Mouse (Mus musculus): ENCODE measurements at regions not wholly inside any gene's neighbourhood (a gene's known extent, or its start where the extent isn't known, plus 50 kb on each side); places are given as distances from the start of the nearest gene placed in this dataset.

DNA sequence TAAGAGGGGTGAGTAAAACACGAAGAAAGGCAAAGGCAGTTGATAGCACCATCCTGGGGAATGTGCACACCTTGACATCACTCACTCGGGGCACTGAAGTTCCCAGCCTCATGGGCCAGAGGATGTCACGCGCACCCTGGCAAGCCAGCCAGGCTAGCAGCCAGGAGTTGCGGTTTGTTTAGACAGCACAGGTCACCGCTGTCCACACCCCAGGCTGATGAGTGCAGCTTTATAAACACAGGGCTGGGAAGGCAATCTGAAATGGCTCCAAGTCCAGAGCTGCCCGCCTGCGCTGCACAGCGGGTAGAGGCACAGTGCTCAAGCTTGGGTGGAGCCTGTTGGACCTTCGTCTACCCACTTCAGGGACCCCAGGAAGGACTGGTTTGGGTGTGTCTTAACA is 216.8 kb downstream of the Bcor start:
- H3K9me3 ChIP-seq = no peaks in the 10 kb centered on the region
- H3K4me3 ChIP-seq = no peak overlapping the region
- no peaks in the 10 kb centered on the region for H3K36me3 ChIP-seq (replicated peaks)
- no peak overlapping the region for H3K27ac ChIP-seq (replicated peaks)
- H3K27me3 ChIP-seq (replicated peaks; ENCODE audit: low read depth, poor library complexity, severe bottlenecking) = peaks cover 89% of the 10 kb centered on the region
- 0 out of 2 replicates have a peak, but pooled peaks cover 6% of the 10 kb centered on the region for H3K4me1 ChIP-seq
- no peak for DNase-seq (ENCODE audit: low spot score)
- 68% methylated on average over 10 of the region's 10 CpGs for WGBS

GRCm38 (mm10) chrX:11944574-11944973 is 215.6 kb downstream of the Bcor start:
- H3K36me3 ChIP-seq (replicated peaks) = no peaks in the 10 kb centered on the region
- H3K27me3 ChIP-seq (replicated peaks; ENCODE audit: low read depth, poor library complexity, severe bottlenecking) = peaks cover 92% of the 10 kb centered on the region

DNA sequence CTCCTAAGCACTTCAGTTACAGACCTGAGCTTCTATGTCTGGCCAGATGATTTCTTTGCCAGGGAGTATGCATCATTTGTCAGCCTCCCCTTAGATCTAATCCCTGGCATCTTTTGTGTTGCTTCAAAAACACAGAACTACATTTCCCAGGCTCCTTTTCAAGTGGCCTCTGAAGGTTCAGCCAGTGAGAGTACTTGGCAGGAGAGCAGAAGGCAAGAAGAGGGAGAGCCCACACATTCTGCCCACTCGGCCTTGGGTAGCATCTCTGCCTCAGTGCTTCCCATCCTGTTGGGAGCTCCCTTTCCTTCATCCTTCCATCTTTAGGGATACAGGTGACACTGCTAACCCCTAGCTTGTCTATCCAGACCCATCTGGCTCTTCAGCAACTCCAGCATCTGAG is 214.9 kb downstream of the Bcor start:
- H3K27me3 ChIP-seq (replicated peaks; ENCODE audit: low read depth, poor library complexity, severe bottlenecking) = peaks cover 93% of the 10 kb centered on the region
- WGBS = 43% methylated on average over 1 of the region's 1 CpGs

More at GRCm38 (mm10) chrX:11944574-11944973, 215.6 kb downstream of the Bcor start:
- H3K9me3 ChIP-seq = no peaks in the 10 kb centered on the region
- no peak overlapping the region for H3K4me3 ChIP-seq
- 37% methylated on average over 6 of the region's 6 CpGs for WGBS
- no peak for DNase-seq (ENCODE audit: low spot score)
- H3K27ac ChIP-seq (replicated peaks) = no peak overlapping the region
- 0 out of 2 replicates have a peak, but pooled peaks cover 3% of the 10 kb centered on the region for H3K4me1 ChIP-seq

GRCm38 (mm10) chrX:11952193-11952592 is 208.0 kb downstream of the Bcor start:
- Histone ChIP-seq H3K9me3 (peaks cover 7% of the 10 kb centered on the region; the same call in 1 of the 2 replicates), H3K36me3 (replicated peaks) (no peaks in the 10 kb centered on the region), H3K4me1 (no peaks in the 10 kb centered on the region; the same call in 1 of the 2 replicates), H3K4me3 (no peak overlapping the region), H3K27ac (replicated peaks) (no peak overlapping the region), H3K27me3 (replicated peaks; ENCODE audit: low read depth, poor library complexity, severe bottlenecking) (peaks cover 72% of the 10 kb centered on the region)
- 58% methylated on average over 2 of the region's 2 CpGs for WGBS
- DNase-seq (ENCODE audit: low spot score) = no peak

More for the DNA sequence above, 214.9 kb downstream of the Bcor start:
- Histone ChIP-seq H3K4me1 (0 out of 2 replicates have a peak, but pooled peaks cover 3% of the 10 kb centered on the region), H3K27ac (replicated peaks) (no peak overlapping the region), H3K9me3 (no peaks in the 10 kb centered on the region), H3K36me3 (replicated peaks) (no peaks in the 10 kb centered on the region), H3K4me3 (no peak overlapping the region)
- no peak for DNase-seq (ENCODE audit: low spot score)

GRCm38 (mm10) chrX:11956194-11956593 is 204.0 kb downstream of the Bcor start:
- Histone ChIP-seq H3K27me3 (replicated peaks; ENCODE audit: low read depth, poor library complexity, severe bottlenecking) (peaks cover 67% of the 10 kb centered on the region), H3K27ac (replicated peaks) (no peak overlapping the region), H3K4me3 (no peak overlapping the region), H3K4me1 (peaks cover under 1% of the 10 kb centered on the region; the same call in 1 of the 2 replicates), H3K9me3 (peaks cover 7% of the 10 kb centered on the region; the same call in 1 of the 2 replicates), H3K36me3 (replicated peaks) (no peaks in the 10 kb centered on the region)
- DNase-seq (ENCODE audit: low spot score) = no peak
- 74% methylated on average over 3 of the region's 3 CpGs for WGBS

DNA sequence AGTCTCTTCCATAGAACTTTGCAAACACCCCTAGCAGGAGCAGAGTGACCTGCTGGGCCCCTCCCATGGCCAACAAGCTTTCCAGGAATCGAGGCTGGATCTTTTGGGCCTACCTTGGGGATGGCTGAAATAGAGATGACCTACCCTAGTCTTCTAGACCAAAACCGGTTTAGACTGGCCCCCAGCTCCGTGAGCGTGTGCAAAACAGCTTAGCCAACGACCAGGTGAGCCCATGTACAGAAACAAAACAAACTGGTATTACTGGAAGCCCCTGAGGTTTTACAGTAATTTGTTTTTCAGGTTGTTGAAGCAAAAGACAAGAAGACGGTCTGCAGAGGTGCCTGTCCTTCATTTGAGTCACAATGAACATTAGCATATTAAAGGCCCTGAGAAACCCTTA is 203.1 kb downstream of the Bcor start:
- no peak overlapping the region for H3K4me3 ChIP-seq
- DNase-seq (ENCODE audit: low spot score) = no peak
- WGBS = 42% methylated on average over 6 of the region's 6 CpGs
- H3K4me1 ChIP-seq = peaks cover 2% of the 10 kb centered on the region; the same call in 1 of the 2 replicates
- H3K9me3 ChIP-seq = peaks cover 7% of the 10 kb centered on the region; the same call in 1 of the 2 replicates
- H3K36me3 ChIP-seq (replicated peaks) = no peaks in the 10 kb centered on the region
- H3K27ac ChIP-seq (replicated peaks) = no peak overlapping the region
- H3K27me3 ChIP-seq (replicated peaks; ENCODE audit: low read depth, poor library complexity, severe bottlenecking) = peaks cover 66% of the 10 kb centered on the region

DNA sequence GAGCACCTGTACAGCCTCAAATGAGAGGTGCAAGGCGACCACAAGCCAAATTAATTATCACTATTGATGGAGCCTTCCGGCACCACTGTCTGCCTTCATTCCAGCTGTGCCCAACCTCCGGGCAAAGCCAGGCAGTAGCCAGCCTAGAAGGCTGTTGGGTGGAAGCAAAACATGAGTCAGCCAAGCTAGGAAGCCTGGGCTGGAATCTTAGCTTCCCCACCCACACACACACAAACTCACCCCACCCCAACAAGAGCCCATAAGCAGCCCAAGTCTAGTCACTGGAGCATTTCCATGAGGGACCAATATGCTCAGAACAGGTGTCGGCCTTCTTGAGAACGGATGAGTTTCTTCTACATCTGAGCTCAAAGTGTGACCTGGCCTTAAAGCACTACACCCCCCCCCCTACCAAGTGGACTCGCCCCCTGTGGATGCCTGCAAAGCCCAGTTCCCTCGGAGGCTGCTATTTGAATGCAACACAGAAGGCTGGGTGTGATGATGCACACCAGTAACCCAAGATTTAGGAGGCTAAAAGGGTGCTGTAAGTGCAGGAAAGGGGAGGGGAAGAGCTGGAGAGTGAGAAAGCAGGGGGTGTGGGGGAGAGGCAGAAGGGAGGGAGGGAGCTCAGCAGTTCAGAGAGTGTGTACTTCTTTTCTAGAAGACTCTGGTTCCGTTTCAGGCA is 200.1 kb downstream of the Bcor start:
- Histone ChIP-seq H3K27me3 (replicated peaks; ENCODE audit: low read depth, poor library complexity, severe bottlenecking) (peaks cover 73% of the 10 kb centered on the region), H3K36me3 (replicated peaks) (no peaks in the 10 kb centered on the region), H3K4me1 (peaks cover 2% of the 10 kb centered on the region; the same call in 1 of the 2 replicates), H3K9me3 (no peaks in the 10 kb centered on the region), H3K27ac (replicated peaks) (no peak overlapping the region), H3K4me3 (no peak overlapping the region)
- DNase-seq (ENCODE audit: low spot score) = no peak
- 71% methylated on average over 8 of the region's 8 CpGs for WGBS

DNA sequence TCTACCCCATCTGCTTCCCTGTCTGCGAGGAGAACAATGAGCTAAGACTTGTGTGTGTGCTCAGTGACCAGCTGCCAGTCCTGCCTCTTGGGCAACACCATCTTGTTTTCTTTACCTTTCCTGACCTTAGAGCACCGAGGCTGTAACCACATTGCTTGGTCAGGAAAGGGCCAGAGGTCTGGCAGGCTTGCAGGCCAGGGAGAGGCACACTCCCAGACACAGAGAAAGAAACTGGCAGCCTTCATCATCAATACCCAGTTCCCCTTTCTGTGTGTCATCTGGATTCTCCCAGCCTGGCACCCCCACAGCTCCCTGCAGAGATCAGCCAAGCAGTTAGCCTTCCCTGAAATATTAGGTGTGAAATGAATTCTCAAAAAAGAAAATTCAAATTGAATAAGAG is 198.8 kb downstream of the Bcor start:
- Histone ChIP-seq H3K9me3 (no peaks in the 10 kb centered on the region), H3K4me1 (0 out of 2 replicates have a peak, but pooled peaks cover 2% of the 10 kb centered on the region), H3K27me3 (replicated peaks; ENCODE audit: low read depth, poor library complexity, severe bottlenecking) (peaks cover 74% of the 10 kb centered on the region), H3K27ac (replicated peaks) (no peak overlapping the region), H3K36me3 (replicated peaks) (no peaks in the 10 kb centered on the region), H3K4me3 (no peak overlapping the region)
- no peak for DNase-seq (ENCODE audit: low spot score)
- 45% methylated on average over 2 of the region's 2 CpGs for WGBS

DNA sequence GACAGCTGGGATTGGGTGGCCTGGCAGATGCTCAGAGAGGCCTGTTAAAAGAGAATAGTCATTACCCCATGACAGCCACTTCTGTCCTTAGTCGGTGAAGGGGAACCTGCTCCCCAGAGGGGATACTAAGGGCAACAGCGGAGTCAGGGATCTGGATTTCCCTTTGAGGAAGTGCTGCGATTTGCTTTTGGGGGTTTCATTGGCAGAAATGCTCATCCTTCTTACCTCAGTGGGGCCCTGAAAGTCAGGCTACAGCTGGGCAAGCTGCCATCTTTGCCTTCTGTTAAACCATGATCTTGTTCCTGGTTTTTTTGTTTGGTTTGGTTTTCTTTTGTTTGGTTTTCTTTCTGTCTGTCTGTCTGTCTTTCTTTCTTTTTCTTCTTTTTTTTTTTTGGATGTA is 195.7 kb downstream of the Bcor start:
- WGBS = 52% methylated on average over 3 of the region's 3 CpGs
- H3K27me3 ChIP-seq (replicated peaks; ENCODE audit: low read depth, poor library complexity, severe bottlenecking) = peaks cover 80% of the 10 kb centered on the region

DNA sequence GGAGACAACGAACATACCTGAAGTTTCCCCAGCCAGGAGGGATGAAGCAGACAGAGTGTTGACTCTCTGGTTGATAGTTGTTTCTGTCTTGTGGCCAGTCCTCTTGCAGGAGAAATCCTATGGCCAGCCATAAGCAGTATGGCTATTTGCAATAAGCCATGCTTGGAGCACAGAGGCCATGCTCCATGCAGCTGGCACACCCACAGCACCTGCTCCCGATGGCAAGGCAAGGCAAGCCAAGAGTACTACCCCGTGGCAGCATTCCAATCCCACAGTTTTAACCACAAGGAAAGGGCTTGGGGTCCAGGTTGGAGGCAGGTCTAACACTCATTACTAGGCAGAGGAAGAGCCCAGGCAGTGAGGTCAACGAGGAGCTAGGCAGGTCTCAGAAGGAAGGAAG is 181.5 kb downstream of the Bcor start:
- DNase-seq (ENCODE audit: low spot score) = no peak
- Histone ChIP-seq H3K27me3 (replicated peaks; ENCODE audit: low read depth, poor library complexity, severe bottlenecking) (peaks cover 87% of the 10 kb centered on the region), H3K4me1 (no peaks in the 10 kb centered on the region), H3K4me3 (no peak overlapping the region), H3K9me3 (no peaks in the 10 kb centered on the region), H3K36me3 (replicated peaks) (no peaks in the 10 kb centered on the region), H3K27ac (replicated peaks) (no peak overlapping the region)
- 85% methylated on average over 4 of the region's 4 CpGs for WGBS

More for the DNA sequence above, 195.7 kb downstream of the Bcor start:
- H3K27ac ChIP-seq (replicated peaks) = no peak overlapping the region
- H3K9me3 ChIP-seq = no peaks in the 10 kb centered on the region
- no peaks in the 10 kb centered on the region for H3K36me3 ChIP-seq (replicated peaks)
- no peak overlapping the region for H3K4me3 ChIP-seq
- 0 out of 2 replicates have a peak, but pooled peaks cover 2% of the 10 kb centered on the region for H3K4me1 ChIP-seq
- no peak for DNase-seq (ENCODE audit: low spot score)

DNA sequence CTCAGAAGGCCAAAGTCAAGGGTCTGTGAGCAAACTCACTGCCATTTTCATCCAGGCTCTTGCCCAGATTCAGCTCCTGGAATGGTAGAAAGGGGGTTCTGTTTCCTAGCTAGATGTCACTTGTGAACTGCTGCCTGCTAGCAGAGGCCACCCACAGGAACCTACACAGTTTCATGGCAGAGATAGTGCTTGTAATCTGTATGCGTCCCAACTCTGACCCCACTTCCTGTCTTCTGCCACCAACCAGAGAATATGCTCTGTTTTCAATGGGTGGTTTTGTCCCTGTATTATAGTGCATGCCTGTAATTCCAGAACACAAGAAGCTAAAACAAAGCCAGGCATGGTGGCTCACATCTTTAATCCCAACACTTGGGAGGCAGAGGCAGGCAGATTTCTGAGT is 176.9 kb downstream of the Bcor start:
- 78% methylated on average over 1 of the region's 1 CpGs for WGBS
- Histone ChIP-seq H3K9me3 (no peaks in the 10 kb centered on the region), H3K4me1 (peaks cover 3% of the 10 kb centered on the region), H3K36me3 (replicated peaks) (no peaks in the 10 kb centered on the region), H3K27me3 (replicated peaks; ENCODE audit: low read depth, poor library complexity, severe bottlenecking) (peaks cover 81% of the 10 kb centered on the region), H3K4me3 (no peak overlapping the region), H3K27ac (replicated peaks) (no peak overlapping the region)
- no peak for DNase-seq (ENCODE audit: low spot score)
